Mouse (Mus musculus) stomach, postnatal 0 days (tissue): ENCODE measurements around the gene Gm20721.

Source experiments
- CTCF ChIP-seq: IDR thresholded peaks from 2 replicates; pipeline ENCODE4 v1.5.1; 2016; ENCODE audit warnings: antibody characterized with exemption, low read depth, mild to moderate bottlenecking, moderate library complexity
- EP300 ChIP-seq: optimal IDR thresholded peaks from 2 replicates; pipeline ENCODE3; 2016; ENCODE audit warnings: antibody characterized with exemption

- no peak for TF ChIP-seq EP300
- no peak for TF ChIP-seq CTCF
Observed at GRCm38 (mm10) chr2:174297851-174298250, 48.7 kb downstream of the Gm20721 start.
